Mouse (Mus musculus) lung, adult 2 months (tissue): ENCODE results near the gene Muc1. TPM values are rescaled to one million over a fixed set of nuclear protein-coding genes. Genes with fewer than 3 reads are reported as not detected.
A peak's percentile ranks its signal among the peaks of the same experiment; 100 is the strongest.

Experiments used
- DNase-seq: peaks from one replicate; pipeline ENCODE4 v3.0.0; 2022
- H3K4me1 ChIP-seq: fragments of 200-500 bp; 2 replicates; pipeline ENCODE4 v1.6.1; 2011; ENCODE audit warnings: low read length; ENCODE audit not compliant: control insufficient read depth, insufficient read depth
- H3K4me3 ChIP-seq: fragments of 200-500 bp; replicated peaks from 2 replicates; pipeline ENCODE3; 2011; ENCODE audit warnings: low read depth, mild to moderate bottlenecking, control low read depth, low read length; ENCODE audit errors: extremely low read depth
- CTCF ChIP-seq: fragments of 200-500 bp; IDR thresholded peaks from 2 replicates; pipeline ENCODE4 v1.5.1; 2011; ENCODE audit warnings: mild to moderate bottlenecking, low read length, control low read depth; ENCODE audit not compliant: insufficient read depth
- POLR2A ChIP-seq: fragments of 200-500 bp; IDR thresholded peaks from 2 replicates; pipeline ENCODE4 v1.6.1; 2011; ENCODE audit warnings: low read depth, mild to moderate bottlenecking, control low read depth, low read length, borderline replicate concordance; ENCODE audit errors: extremely low read depth
- WGBS: fragments of 180-500 bp; shearing (Covaris S2); methylation state at CpG from one replicate; pipeline ENCODE4 v1.1.7; 2018; 5-methylcytosine and 5-hydroxymethylcytosine counted together
- polyA plus RNA-seq: library from polyadenylated mRNA; depleted of rRNA; stranded (reverse); fragments of >200 nt; gene quantifications from 2 replicates; pipeline ENCODE4 v1.2.3, GENCODE M21; 2012; rRNA removed

Muc1 gene
- 294 and 354 TPM in 2 replicates for polyA plus RNA-seq

DNA sequence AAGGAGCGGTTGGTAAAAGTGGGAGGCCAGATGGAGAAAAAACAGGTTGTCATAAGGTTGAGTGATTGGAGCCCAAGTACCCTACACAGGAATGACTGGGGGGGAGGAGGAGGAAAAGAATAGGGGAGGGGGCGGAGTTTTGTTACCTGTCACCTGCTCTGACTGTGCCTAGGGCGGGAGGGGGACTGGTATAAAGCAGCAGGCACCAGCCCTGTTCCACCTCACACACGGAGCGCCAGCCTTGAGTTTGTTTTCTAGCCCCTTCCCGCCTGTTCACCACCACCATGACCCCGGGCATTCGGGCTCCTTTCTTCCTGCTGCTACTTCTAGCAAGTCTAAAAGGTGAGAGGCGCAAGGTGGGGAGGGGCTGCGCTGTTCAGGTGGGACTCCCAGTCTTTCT is at the start of gene Muc1:
TSS of gene Muc1 (plus strand) at position 222 of the 400 bp plus-strand sequence.
- peak; percentile 71 for DNase-seq
- H3K4me3 ChIP-seq, result peak within 1 kb of the TSS; percentile 59
- WGBS, result 38% methylated on average over 10 of the region's 10 CpGs
- TF ChIP-seq CTCF (no peak), POLR2A (peak; percentile 97; the same call in 1 of the 2 replicates)
- peaks cover 10% of the 10 kb centered on the region; the same call in 1 of the 2 replicates for H3K4me1 ChIP-seq

DNA sequence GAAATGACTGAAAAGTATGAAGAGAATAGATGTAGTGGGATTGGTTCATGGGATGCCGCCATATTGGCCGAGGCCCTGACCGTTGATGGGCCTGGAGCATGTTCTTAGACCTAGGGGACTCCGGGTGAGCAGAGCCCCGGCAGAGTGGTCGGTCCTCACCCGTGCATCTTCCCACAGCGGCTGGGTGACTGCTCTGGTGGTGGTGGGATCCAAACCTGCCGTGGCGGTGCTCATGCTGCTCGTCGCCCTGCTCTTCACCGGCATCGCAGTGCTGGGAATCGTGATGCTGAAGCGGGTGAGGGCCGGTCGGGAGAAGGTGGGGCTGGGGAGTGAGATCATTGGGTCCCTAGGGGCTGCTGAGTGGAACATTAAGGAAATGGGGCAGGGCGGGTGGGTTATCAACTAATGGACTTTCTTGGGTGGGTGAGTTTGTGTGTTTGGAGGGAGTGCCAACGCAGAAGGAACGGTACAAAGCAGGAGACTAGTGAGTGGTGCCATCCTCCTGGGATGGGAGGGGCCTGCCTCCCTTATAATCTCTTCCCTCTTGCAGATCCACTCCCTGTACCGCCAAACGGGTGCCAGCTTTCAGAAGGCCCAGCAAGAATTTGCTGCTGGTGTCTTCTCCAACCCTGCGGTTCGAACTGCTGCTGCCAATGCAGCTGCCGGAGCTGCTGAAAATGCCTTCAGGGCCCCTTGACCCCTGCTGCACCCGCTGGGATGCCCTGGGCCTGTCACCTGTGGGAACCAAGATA is 46.9 kb upstream of the Muc1 start:
- 91% methylated on average over 27 of the region's 27 CpGs for WGBS
- DNase-seq, result no peak
- Histone ChIP-seq H3K4me1 (peaks cover 14% of the 10 kb centered on the region), H3K4me3 (no peak overlapping the region)
- TF ChIP-seq CTCF, result no peak
- TF ChIP-seq POLR2A, result no peak

DNA sequence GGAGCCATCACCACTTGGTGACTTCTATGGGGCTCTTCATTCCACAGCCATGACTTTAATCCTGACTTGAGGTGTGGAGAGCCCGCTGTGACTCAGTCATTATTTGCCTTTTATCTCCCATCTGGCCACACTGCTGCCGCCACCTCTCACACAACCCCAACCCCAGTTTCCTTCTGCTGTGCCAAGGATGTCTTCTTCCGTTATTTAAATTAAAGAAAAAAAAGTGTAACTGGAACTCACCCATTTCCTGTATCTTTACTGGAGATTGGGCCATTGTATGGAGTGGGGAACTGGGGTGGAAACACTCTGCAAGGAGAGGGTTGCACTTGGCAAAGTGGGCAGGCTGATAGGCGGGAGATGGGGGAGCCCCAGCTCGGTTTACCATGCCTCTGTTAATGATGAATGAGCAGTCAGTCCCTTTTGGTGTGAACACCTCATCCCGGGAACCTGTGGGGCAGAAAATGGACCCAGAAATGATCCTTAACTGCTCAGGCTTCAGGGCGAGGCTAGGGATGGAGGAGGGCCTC is 46.3 kb upstream of the Muc1 start:
- Histone ChIP-seq H3K4me3 (no peak overlapping the region), H3K4me1 (peaks cover 14% of the 10 kb centered on the region)
- no peak for DNase-seq
- no peak for TF ChIP-seq CTCF
- no peak for TF ChIP-seq POLR2A
- 25% methylated on average over 7 of the region's 7 CpGs for WGBS

DNA sequence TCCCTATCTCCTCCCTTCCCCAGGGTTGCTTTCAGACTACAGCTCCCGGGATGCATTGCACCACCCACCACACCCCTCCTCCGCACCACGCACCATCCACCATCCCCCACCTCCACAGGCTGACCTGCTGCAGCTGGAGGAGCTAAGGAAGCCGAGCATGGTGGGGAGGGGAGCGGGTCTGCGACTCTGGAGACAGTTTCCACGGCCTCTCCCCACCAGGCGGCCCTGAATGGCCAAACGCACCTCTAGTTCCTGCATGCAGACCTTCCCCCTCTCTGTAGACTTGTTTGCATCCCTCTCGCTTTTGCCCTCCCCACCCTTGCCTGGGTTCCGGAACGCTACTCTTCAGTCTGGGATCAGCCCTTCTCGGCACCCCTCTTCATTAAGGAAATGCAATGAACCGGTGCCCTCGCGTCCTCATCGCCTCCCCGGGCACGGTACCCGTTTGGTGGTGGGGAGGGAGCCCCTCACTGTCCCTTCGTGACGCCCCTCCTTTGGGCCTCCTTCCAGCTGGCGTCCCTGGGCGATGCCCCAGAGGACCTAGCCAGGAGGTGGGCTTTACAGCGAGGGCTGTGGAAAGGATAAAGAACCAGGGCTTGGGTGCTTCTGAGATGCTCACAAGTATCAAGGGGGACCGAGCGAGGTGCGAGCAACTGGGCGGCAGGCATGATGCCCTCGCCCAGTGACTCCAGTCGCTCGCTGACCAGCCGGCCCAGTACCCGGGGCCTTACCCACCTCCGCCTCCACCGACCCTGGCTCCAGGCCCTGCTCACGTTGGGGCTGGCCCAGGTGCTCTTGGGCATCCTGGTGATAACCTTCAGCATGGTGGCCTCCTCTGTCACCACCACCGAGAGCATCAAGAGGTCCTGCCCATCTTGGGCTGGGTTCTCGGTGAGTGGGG is 45.5 kb upstream of the Muc1 start, which contains the start of gene Fam189b:
TSS of gene Fam189b (plus strand) at position 86 of the 901 bp plus-strand sequence.
- peak within 1 kb of the TSS; percentile 86 for H3K4me3 ChIP-seq
- TF ChIP-seq CTCF (no peak), POLR2A (peak; percentile 75; the same call in 1 of the 2 replicates)
- 9% methylated on average over 39 of the region's 39 CpGs for WGBS
- DNase-seq, result peak; percentile 75
- H3K4me1 ChIP-seq, result peaks cover 9% of the 10 kb centered on the region

DNA sequence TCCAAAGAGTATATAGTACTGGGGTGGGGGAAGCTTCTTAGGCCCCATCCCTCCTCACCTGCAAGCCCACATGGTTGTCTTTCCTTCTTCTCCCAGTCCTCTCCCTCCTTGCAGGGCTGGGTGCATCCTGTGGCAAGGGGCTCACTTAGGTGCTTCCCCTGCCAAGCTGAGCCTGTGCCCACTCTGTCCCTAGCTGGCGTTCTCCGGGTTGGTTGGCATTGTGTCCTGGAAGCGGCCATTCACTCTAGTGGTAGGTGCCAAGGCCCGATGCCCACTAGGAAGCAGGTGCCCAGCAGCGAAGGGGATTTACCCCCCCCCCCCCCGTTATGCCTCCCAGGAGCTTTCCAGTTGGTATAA is 44.9 kb upstream of the Muc1 start:
- no peak for DNase-seq
- WGBS, result 81% methylated on average over 5 of the region's 6 CpGs
- H3K4me3 ChIP-seq, result no peak overlapping the region
- peaks cover 7% of the 10 kb centered on the region; the same call in 1 of the 2 replicates for H3K4me1 ChIP-seq
- TF ChIP-seq POLR2A (no peak), CTCF (no peak)

DNA sequence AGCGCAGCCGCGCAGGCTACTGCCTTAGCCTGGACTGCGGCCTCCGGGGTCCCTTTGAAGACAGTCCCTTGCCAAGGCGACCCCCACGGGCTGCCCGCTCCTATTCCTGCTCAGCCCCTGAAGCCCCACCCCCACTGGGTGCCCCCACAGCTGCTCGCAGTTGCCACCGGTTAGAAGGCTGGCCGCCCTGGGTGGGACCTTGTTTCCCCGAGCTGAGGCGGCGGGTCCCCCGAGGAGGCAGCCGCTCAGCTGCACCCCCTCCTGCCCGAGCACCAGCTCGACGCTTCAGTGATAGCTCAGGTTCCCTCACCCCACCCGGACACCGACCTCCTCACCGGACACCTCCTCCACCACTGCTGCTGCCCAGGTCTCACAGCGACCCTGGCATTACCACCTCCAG is 41.7 kb upstream of the Muc1 start:
- Histone ChIP-seq H3K4me3 (no peak overlapping the region), H3K4me1 (peaks cover 7% of the 10 kb centered on the region; the same call in 1 of the 2 replicates)
- 59% methylated on average over 21 of the region's 23 CpGs for WGBS
- TF ChIP-seq CTCF, result no peak
- DNase-seq, result no peak

DNA sequence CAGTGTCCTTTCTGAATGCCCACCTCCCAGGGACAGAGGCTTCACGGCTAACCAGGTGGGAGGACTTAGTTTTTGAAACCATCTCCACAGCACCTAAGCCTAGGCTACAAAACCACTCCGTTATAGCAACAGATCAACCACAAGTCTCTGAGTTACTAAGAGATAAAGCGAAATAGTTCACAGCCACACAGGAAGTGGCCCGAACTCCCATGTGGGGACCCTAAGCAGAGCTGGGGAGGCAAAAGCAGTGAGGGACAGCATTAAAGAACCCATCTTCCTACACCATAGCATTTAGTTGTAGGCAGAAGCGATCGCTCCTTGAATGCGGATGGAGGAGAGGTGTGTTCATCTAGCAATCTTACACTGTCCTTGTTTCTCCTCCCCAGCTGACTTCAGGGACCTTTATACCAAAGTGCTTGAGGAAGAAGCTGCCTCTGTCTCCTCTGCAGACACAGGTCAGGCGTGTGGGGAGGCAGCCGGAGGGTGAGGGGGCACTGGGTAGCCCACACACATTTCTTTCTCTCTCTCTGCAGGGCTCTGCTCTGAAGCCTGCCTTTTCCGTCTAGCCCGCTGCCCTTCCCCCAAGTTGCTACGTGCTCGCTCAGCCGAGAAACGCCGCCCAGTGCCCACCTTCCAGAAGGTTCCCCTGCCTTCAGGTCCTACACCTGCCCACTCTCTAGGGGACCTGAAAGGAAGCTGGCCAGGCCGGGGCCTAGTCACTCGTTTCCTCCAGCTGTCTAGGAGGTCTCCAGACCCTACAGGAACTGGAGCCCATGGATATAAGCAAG is 41.0 kb upstream of the Muc1 start:
- DNase-seq, result no peak
- 0 out of 2 replicates have a peak, but pooled peaks cover 4% of the 10 kb centered on the region for H3K4me1 ChIP-seq
- no peak for TF ChIP-seq POLR2A
- TF ChIP-seq CTCF, result no peak
- H3K4me3 ChIP-seq, result no peak overlapping the region
- 81% methylated on average over 18 of the region's 18 CpGs for WGBS

DNA sequence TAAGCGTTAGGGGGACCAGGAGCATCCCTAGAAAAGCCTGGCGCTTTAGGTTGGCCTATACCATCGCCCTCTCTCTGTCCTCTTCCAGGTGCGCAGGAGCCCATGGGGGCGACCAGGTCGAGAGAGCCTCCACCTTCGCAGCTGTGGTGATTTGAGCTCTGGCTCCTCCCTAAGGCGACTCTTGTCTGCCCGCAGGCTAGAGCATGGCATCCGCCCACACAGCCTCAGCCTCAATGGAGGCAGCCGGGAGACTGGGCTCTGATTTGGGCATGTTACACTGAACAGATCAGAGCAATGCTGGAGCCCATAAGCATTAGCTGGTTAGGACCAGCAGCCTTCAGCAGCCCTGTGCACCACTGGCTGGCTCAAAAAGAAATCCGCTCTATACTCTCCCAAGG is 40.4 kb upstream of the Muc1 start:
- H3K4me1 ChIP-seq, result 0 out of 2 replicates have a peak, but pooled peaks cover 2% of the 10 kb centered on the region
- TF ChIP-seq POLR2A (no peak), CTCF (no peak)
- H3K4me3 ChIP-seq, result no peak overlapping the region
- WGBS, result 69% methylated on average over 12 of the region's 12 CpGs
- DNase-seq, result no peak

DNA sequence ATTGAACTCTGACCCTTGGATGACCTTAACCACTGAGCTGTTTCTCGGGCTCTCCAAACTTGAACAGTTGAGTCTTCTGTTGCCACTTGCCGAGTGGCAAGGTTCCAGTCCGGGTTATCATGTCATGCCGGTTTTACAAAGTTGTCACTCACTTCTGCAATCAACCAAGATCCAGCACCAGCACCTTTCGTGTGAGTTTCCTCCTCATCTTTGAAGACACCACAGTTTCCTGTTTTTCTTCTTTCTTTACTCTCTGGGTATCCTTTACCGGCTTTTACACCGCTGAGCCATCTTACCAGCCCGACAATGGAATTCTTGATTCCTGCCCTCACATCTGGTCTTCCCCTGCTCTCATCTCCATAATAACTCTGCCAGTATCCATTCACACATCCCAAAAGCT is 38.4 kb upstream of the Muc1 start:
- WGBS, result 70% methylated on average over 8 of the region's 8 CpGs
- no peaks in the 10 kb centered on the region for H3K4me1 ChIP-seq
- DNase-seq, result no peak
- no peak overlapping the region for H3K4me3 ChIP-seq
- no peak for TF ChIP-seq CTCF
- TF ChIP-seq POLR2A, result no peak
